In genomic region chr1:191908906-191909305, GRCm38 (mm10) we compare ENCODE assay signal across 7 mouse cellular contexts. TPM values are rescaled to one million over a fixed set of nuclear protein-coding genes. Genes with fewer than 3 reads are reported as not detected.
DNase-seq lines count a peak whose midpoint lies in the region; ATAC-seq and TF ChIP-seq lines count a peak whose summit lies in the region.

No protein-coding gene starts in this region.

- peak overlapping the region; percentile 74 for H3K4me3 ChIP-seq in layer of hippocampus, adult 2 months
- peak overlapping the region; percentile 98; the same call in 1 of the 2 replicates for H3K4me3 ChIP-seq in embryonic facial prominence, embryonic 15.5 days (replicated peaks)
- H3K4me3 ChIP-seq in intestine, embryonic 15.5 days (replicated peaks) = peak overlapping the region; percentile 69; the same call in 1 of the 2 replicates
- no peak overlapping the region for H3K4me3 ChIP-seq in neural tube, embryonic 12.5 days

- no peaks in the 10 kb centered on the region for H3K9me3 ChIP-seq in embryonic facial prominence, embryonic 15.5 days (replicated peaks)
- no peaks in the 10 kb centered on the region for H3K9me3 ChIP-seq in intestine, embryonic 15.5 days
- no peaks in the 10 kb centered on the region for H3K9me3 ChIP-seq in neural tube, embryonic 12.5 days

- intact Hi-C loops in left cerebral cortex, postnatal 25 days (cut with DNase I) = loop anchor here (1.0 to 5.0 kb wide), 2 partner anchors 43 to 74 kb away; no protein-coding TSS in a partner anchor

- H3K27me3 ChIP-seq in embryonic facial prominence, embryonic 15.5 days = no peaks in the 10 kb centered on the region
- H3K27me3 ChIP-seq in intestine, embryonic 15.5 days (replicated peaks) = no peaks in the 10 kb centered on the region
- H3K27me3 ChIP-seq in neural tube, embryonic 12.5 days (replicated peaks) = no peaks in the 10 kb centered on the region

- H3K9ac ChIP-seq in embryonic facial prominence, embryonic 15.5 days = no peak overlapping the region
- H3K9ac ChIP-seq in intestine, embryonic 15.5 days = no peak overlapping the region
- no peak overlapping the region for H3K9ac ChIP-seq in neural tube, embryonic 12.5 days

- no peak for TF ChIP-seq CTCF in layer of hippocampus, adult 2 months (conservative IDR thresholded peaks at IDR 0.05)

- H3K36me3 ChIP-seq in embryonic facial prominence, embryonic 15.5 days = peaks cover 9% of the 10 kb centered on the region
- H3K36me3 ChIP-seq in intestine, embryonic 15.5 days = peaks cover 7% of the 10 kb centered on the region; the same call in 1 of the 2 replicates
- peaks cover 12% of the 10 kb centered on the region for H3K36me3 ChIP-seq in neural tube, embryonic 12.5 days

- DNase-seq in layer of hippocampus, adult 2 months (ENCODE audit: low spot score in 2 of 2) = no peak
- no peak for DNase-seq in layer of hippocampus, postnatal 14 days (ENCODE audit: low spot score in 2 of 2)
- no peak for DNase-seq in adrenal gland, postnatal 4 days (ENCODE audit: low spot score in 2 of 2)
- no peak for DNase-seq in left cerebral cortex, postnatal 25 days (ENCODE audit: low spot score in 2 of 2)

- H3K27ac ChIP-seq in layer of hippocampus, adult 2 months = no peak overlapping the region
- H3K27ac ChIP-seq in embryonic facial prominence, embryonic 15.5 days (replicated peaks) = no peak overlapping the region
- H3K27ac ChIP-seq in intestine, embryonic 15.5 days = no peak overlapping the region
- no peak overlapping the region for H3K27ac ChIP-seq in neural tube, embryonic 12.5 days

- peaks cover 45% of the 10 kb centered on the region for H3K4me1 ChIP-seq in embryonic facial prominence, embryonic 15.5 days
- peaks cover 32% of the 10 kb centered on the region for H3K4me1 ChIP-seq in intestine, embryonic 15.5 days (replicated peaks)
- H3K4me1 ChIP-seq in neural tube, embryonic 12.5 days = peaks cover 32% of the 10 kb centered on the region

- WGBS in embryonic facial prominence, embryonic 15.5 days = 81% methylated on average over 15 of the region's 15 CpGs
- 81% methylated on average over 15 of the region's 15 CpGs for WGBS in intestine, embryonic 15.5 days
- 93% methylated on average over 15 of the region's 15 CpGs for WGBS in neural tube, embryonic 12.5 days

- ATAC-seq in embryonic facial prominence, embryonic 15.5 days (ENCODE audit: insufficient number of reproducible peaks, low FRiP score, low TSS enrichment, low read depth) = no peak
- no peak for ATAC-seq in intestine, embryonic 15.5 days
- ATAC-seq in neural tube, embryonic 12.5 days (ENCODE audit: low FRiP score, low read depth) = no peak

- peak overlapping the region; percentile 97 for H3K4me2 ChIP-seq in embryonic facial prominence, embryonic 15.5 days (replicated peaks)
- H3K4me2 ChIP-seq in intestine, embryonic 15.5 days (replicated peaks) = peak overlapping the region; percentile 95
- peak overlapping the region; percentile 95 for H3K4me2 ChIP-seq in neural tube, embryonic 12.5 days (replicated peaks)

RNA-seq across cellular contexts. Expression of gene Slc30a1, which starts 2.3 kb away (rescaled TPM):
- total RNA-seq in layer of hippocampus, adult 2 months (2021) = 10 to 100 TPM; 35.5 to 37.1 TPM
- 10 to 100 TPM; 29.7 to 29.9 TPM for total RNA-seq in layer of hippocampus, postnatal 14 days (2021)
- 4.0 and 4.6 TPM in 2 replicates for polyA plus RNA-seq in embryonic facial prominence, embryonic 15.5 days (2015; fragmentation: Nextera tagmentation; extraction: Ambion mirVana)
- 4.5 and 5.5 TPM in 2 replicates for polyA plus RNA-seq in intestine, embryonic 15.5 days (2015; fragmentation: Nextera tagmentation; extraction: Ambion mirVana)
- polyA plus RNA-seq in neural tube, embryonic 12.5 days (2016; fragmentation: Nextera tagmentation; extraction: Ambion mirVana) = 4.4 and 4.7 TPM in 2 replicates
- 10 to 100 TPM; 21.9 to 24.3 TPM for total RNA-seq in adrenal gland, postnatal 4 days (2021)
- total RNA-seq in left cerebral cortex, postnatal 25 days (2021) = 10 to 100 TPM; 28.2 to 36.9 TPM
